Mouse (Mus musculus) heart, adult 10 weeks (tissue): ENCODE measurements around the gene Vmn1r122. TPM values are rescaled to one million over a fixed set of nuclear protein-coding genes. Genes with fewer than 3 reads are reported as not detected.

Experiments used
- polyA plus RNA-seq: library from polyadenylated mRNA; stranded (reverse); fragments of 350-450 nt; fragmentation: Illumina TruSeq; extraction: RNeasy Lipid Tissue Mini Kit (QIAGEN cat#74804); gene quantifications from one replicate; pipeline ENCODE4 v1.2.3, GENCODE M21; 2014; ENCODE audit warnings: low read depth, low replicate concordance

Vmn1r122 gene
- not detected for polyA plus RNA-seq

GRCm38 (mm10) chr7:21134028-21134427, at the start of gene Vmn1r122:
TSS of gene Vmn1r122 (minus strand) at chr7:21134128.

GRCm38 (mm10) chr7:21161885-21162284, 28.0 kb upstream of the Vmn1r122 start, which contains the start of gene Vmn1r123:
TSS of gene Vmn1r123 (plus strand) at chr7:21162185.

DNA sequence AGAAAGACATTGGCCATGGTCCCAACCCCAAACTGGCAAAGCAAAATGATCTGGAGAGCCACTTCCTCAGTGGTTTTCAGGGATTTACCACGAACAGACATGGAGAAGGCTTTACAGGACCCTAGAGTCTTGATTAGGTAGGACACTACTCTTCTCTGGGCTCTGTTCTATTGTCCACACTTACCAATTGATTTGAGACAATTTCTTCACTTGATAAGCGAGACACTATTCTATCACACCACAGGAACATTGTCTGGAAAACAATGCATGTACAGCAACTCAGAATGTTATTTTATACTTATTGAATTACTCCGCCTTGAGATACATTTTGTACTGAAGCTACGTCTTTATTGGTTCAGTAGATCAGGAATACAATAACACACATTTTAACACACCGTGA, 35.5 kb downstream of the Vmn1r122 start, which contains the start of gene Vmn1r121:
Gene Vmn1r121 (minus strand): TSS at position 101 of the 400 bp plus-strand sequence.

Other genes starting within 250 kb of the Vmn1r122 start
- gene Vmn1r118, start 221.8 kb downstream of the Vmn1r122 start, polyA plus RNA-seq: not detected
- gene Vmn1r119, start 121.7 kb downstream of the Vmn1r122 start, polyA plus RNA-seq: not detected
- gene Vmn1r120, start 80.3 kb downstream of the Vmn1r122 start, polyA plus RNA-seq: not detected
- gene Vmn1r121, start 35.6 kb downstream of the Vmn1r122 start, polyA plus RNA-seq: not detected
- not detected for gene Vmn1r123, start 28.1 kb upstream of the Vmn1r122 start, polyA plus RNA-seq
- not detected for gene Gm5157, start 56.3 kb upstream of the Vmn1r122 start, polyA plus RNA-seq
- gene Vmn1r124, start 126.5 kb upstream of the Vmn1r122 start, polyA plus RNA-seq: not detected
- not detected for gene Vmn1r125, start 138.1 kb upstream of the Vmn1r122 start, polyA plus RNA-seq
- not detected for gene Vmn1r126, start 167.3 kb upstream of the Vmn1r122 start, polyA plus RNA-seq
- gene Vmn1r127, start 185.7 kb upstream of the Vmn1r122 start, polyA plus RNA-seq: not detected
- gene Vmn1r128, start 215.2 kb upstream of the Vmn1r122 start, polyA plus RNA-seq: not detected
- not detected for gene Vmn1r129, start 227.2 kb upstream of the Vmn1r122 start, polyA plus RNA-seq